Mouse (Mus musculus) hindbrain, embryonic 10.5 days (tissue): Measurements from ENCODE around the gene Stra8. TPM values are rescaled to one million over a fixed set of nuclear protein-coding genes. Genes with fewer than 3 reads are reported as not detected.
A peak's percentile ranks its signal among the peaks of the same experiment; 100 is the strongest.

ENCODE experiments used
- DNase-seq: peaks from one replicate; pipeline ENCODE4 v3.0.0-alpha.2; 2017; ENCODE audit warnings: low spot score
- H3K27ac ChIP-seq: fragments of 300-500 bp; sonication (generic); 2 replicates; pipeline ENCODE4 v1.5.1; 2016; ENCODE audit warnings: mild to moderate bottlenecking, moderate library complexity
- H3K27me3 ChIP-seq: fragments of 300-500 bp; sonication (generic); 2 replicates; pipeline ENCODE4 v1.6.1; 2016; ENCODE audit warnings: mild to moderate bottlenecking; ENCODE audit not compliant: poor library complexity, insufficient read depth, severe bottlenecking
- H3K36me3 ChIP-seq: fragments of 300-500 bp; sonication (generic); 2 replicates; pipeline ENCODE4 v1.6.1; 2016; ENCODE audit warnings: mild to moderate bottlenecking, moderate library complexity
- H3K4me1 ChIP-seq: fragments of 300-500 bp; sonication (generic); replicated peaks from 2 replicates; pipeline ENCODE4 v1.6.1; 2016; ENCODE audit warnings: mild to moderate bottlenecking
- H3K4me3 ChIP-seq: fragments of 300-500 bp; sonication (generic); 2 replicates; pipeline ENCODE4 v1.5.1; 2016; ENCODE audit warnings: mild to moderate bottlenecking, moderate library complexity
- H3K9me3 ChIP-seq: fragments of 300-500 bp; sonication (generic); 2 replicates; pipeline ENCODE4 v1.6.1; 2016; ENCODE audit warnings: mild to moderate bottlenecking, moderate library complexity
- WGBS: fragments of 180-500 bp; shearing (Covaris S2); methylation state at CpG from one replicate; pipeline ENCODE4 v1.1.7; 2016; 5-methylcytosine and 5-hydroxymethylcytosine counted together
- polyA plus RNA-seq: library from polyadenylated mRNA; unstranded; fragments of >200 nt; fragmentation: Nextera tagmentation; extraction: Ambion mirVana; gene quantifications from 2 replicates; pipeline ENCODE4 v1.2.1, GENCODE M21; 2016

Gene Stra8
- polyA plus RNA-seq, 1 experiment from 2014 or later = not detected

GRCm38 (mm10) chr6:34954926-34955861 lies 35.2 kb downstream of the Stra8 start:
- DNase-seq = peak; percentile 51
- H3K36me3 ChIP-seq = no peaks in the 10 kb centered on the region
- 0 out of 2 replicates have a peak, but pooled peaks cover under 1% of the 10 kb centered on the region for H3K27me3 ChIP-seq
- 0 out of 2 replicates have a peak overlapping the region, but pooled peaks have one; percentile 6 for H3K27ac ChIP-seq
- 59% methylated on average over 18 of the region's 18 CpGs for WGBS
- H3K9me3 ChIP-seq = no peaks in the 10 kb centered on the region
- peaks cover 15% of the 10 kb centered on the region for H3K4me1 ChIP-seq
- peak overlapping the region; percentile 36 for H3K4me3 ChIP-seq

GRCm38 (mm10) chr6:34955862-34956241 lies 35.9 kb downstream of the Stra8 start:
- H3K27me3 ChIP-seq = no peaks in the 10 kb centered on the region
- DNase-seq = no peak
- no peaks in the 10 kb centered on the region for H3K36me3 ChIP-seq
- 40% methylated on average over 8 of the region's 8 CpGs for WGBS
- H3K4me1 ChIP-seq = peaks cover 15% of the 10 kb centered on the region
- no peaks in the 10 kb centered on the region for H3K9me3 ChIP-seq
- peak overlapping the region; percentile 36 for H3K4me3 ChIP-seq
- H3K27ac ChIP-seq = no peak overlapping the region

GRCm38 (mm10) chr6:34959131-34959530 lies 39.2 kb downstream of the Stra8 start:
- H3K36me3 ChIP-seq = no peaks in the 10 kb centered on the region
- H3K27me3 ChIP-seq = no peaks in the 10 kb centered on the region
- 89% methylated on average over 7 of the region's 7 CpGs for WGBS
- peak overlapping the region; percentile 16; the same call in 1 of the 2 replicates for H3K27ac ChIP-seq
- DNase-seq = no peak
- H3K4me3 ChIP-seq = no peak overlapping the region
- H3K9me3 ChIP-seq = no peaks in the 10 kb centered on the region
- peaks cover 15% of the 10 kb centered on the region for H3K4me1 ChIP-seq

- no peaks in the 10 kb centered on the region for H3K9me3 ChIP-seq
- H3K36me3 ChIP-seq = no peaks in the 10 kb centered on the region
- H3K27me3 ChIP-seq = no peaks in the 10 kb centered on the region
- peaks cover 3% of the 10 kb centered on the region; the same call in 1 of the 2 replicates for H3K4me1 ChIP-seq
- 81% methylated on average over 2 of the region's 2 CpGs for WGBS
- H3K27ac ChIP-seq = no peak overlapping the region
- DNase-seq = no peak
- H3K4me3 ChIP-seq = no peak overlapping the region
Measured at GRCm38 (mm10) chr6:34964550-34964949, 44.6 kb downstream of the Stra8 start.

GRCm38 (mm10) chr6:34965819-34966539 lies 46.0 kb downstream of the Stra8 start:
- no peak for DNase-seq

GRCm38 (mm10) chr6:34971181-34971580 lies 51.2 kb downstream of the Stra8 start:
- 42% methylated on average over 3 of the region's 3 CpGs for WGBS
- H3K4me1 ChIP-seq = peaks cover 9% of the 10 kb centered on the region
- H3K9me3 ChIP-seq = no peaks in the 10 kb centered on the region
- H3K27ac ChIP-seq = no peak overlapping the region
- no peak for DNase-seq
- no peaks in the 10 kb centered on the region for H3K36me3 ChIP-seq
- H3K4me3 ChIP-seq = no peak overlapping the region
- no peaks in the 10 kb centered on the region for H3K27me3 ChIP-seq

More at GRCm38 (mm10) chr6:34965819-34966539, 46.0 kb downstream of the Stra8 start:
- 92% methylated on average over 6 of the region's 6 CpGs for WGBS
- Histone ChIP-seq H3K27ac (no peak overlapping the region), H3K27me3 (no peaks in the 10 kb centered on the region), H3K4me1 (peaks cover 7% of the 10 kb centered on the region; the same call in 1 of the 2 replicates), H3K4me3 (no peak overlapping the region), H3K9me3 (no peaks in the 10 kb centered on the region), H3K36me3 (no peaks in the 10 kb centered on the region)

GRCm38 (mm10) chr6:34979291-34979690 lies 59.3 kb downstream of the Stra8 start:
- no peaks in the 10 kb centered on the region for H3K36me3 ChIP-seq
- H3K4me1 ChIP-seq = no peaks in the 10 kb centered on the region
- no peaks in the 10 kb centered on the region for H3K27me3 ChIP-seq
- no peak for DNase-seq
- no peak overlapping the region for H3K4me3 ChIP-seq
- 84% methylated on average over 3 of the region's 3 CpGs for WGBS
- H3K27ac ChIP-seq = no peak overlapping the region
- H3K9me3 ChIP-seq = no peaks in the 10 kb centered on the region

GRCm38 (mm10) chr6:34980661-34981060 lies 60.7 kb downstream of the Stra8 start:
- no peak for DNase-seq
- WGBS = 63% methylated on average over 9 of the region's 9 CpGs
- H3K9me3 ChIP-seq = no peaks in the 10 kb centered on the region
- no peak overlapping the region for H3K4me3 ChIP-seq
- H3K36me3 ChIP-seq = no peaks in the 10 kb centered on the region
- no peaks in the 10 kb centered on the region for H3K27me3 ChIP-seq
- no peak overlapping the region for H3K27ac ChIP-seq
- H3K4me1 ChIP-seq = no peaks in the 10 kb centered on the region

- no peak overlapping the region for H3K27ac ChIP-seq
- DNase-seq = no peak
- no peak overlapping the region for H3K4me3 ChIP-seq
- no peaks in the 10 kb centered on the region for H3K9me3 ChIP-seq
- H3K36me3 ChIP-seq = no peaks in the 10 kb centered on the region
- 89% methylated on average over 12 of the region's 12 CpGs for WGBS
- peaks cover 25% of the 10 kb centered on the region for H3K4me1 ChIP-seq
- H3K27me3 ChIP-seq = peaks cover 13% of the 10 kb centered on the region
Measured at GRCm38 (mm10) chr6:34987085-34987645, 67.2 kb downstream of the Stra8 start.

- Histone ChIP-seq H3K27ac (peak within 1 kb of the TSS; percentile 46; the same call in 1 of the 2 replicates), H3K9me3 (no peaks in the 10 kb centered on the region), H3K4me1 (peaks cover 25% of the 10 kb centered on the region), H3K36me3 (no peaks in the 10 kb centered on the region), H3K27me3 (peaks cover 16% of the 10 kb centered on the region), H3K4me3 (peak within 1 kb of the TSS; percentile 14)
- 9% methylated on average over 20 of the region's 20 CpGs for WGBS
- DNase-seq = peak; percentile 49
Measured at GRCm38 (mm10) chr6:34988081-34988761, 68.3 kb downstream of the Stra8 start, which contains the start of gene Slc23a4. Gene Slc23a4 (minus strand): TSS chr6:34988404.
